Mouse (Mus musculus) retina, postnatal 1 day (tissue): ENCODE measurements around the gene Gsc.

Source experiments
- DNase-seq: peaks from one replicate; pipeline ENCODE4 v3.0.0-alpha.2; 2012

The Gsc gene

GRCm38 (mm10) chr12:104472601-104473424, at the start of gene Gsc:
TSS of gene Gsc (minus strand) at chr12:104473330.
- peak; percentile 74 for DNase-seq

- no peak for DNase-seq
These were observed 46.6 kb upstream of the Gsc start for GRCm38 (mm10) chr12:104519721-104520120.

GRCm38 (mm10) chr12:104507911-104508310, 34.8 kb upstream of the Gsc start:
- DNase-seq = no peak

- DNase-seq = no peak
These were observed 18.9 kb upstream of the Gsc start for GRCm38 (mm10) chr12:104492009-104492408.

GRCm38 (mm10) chr12:104486205-104486604, 13.1 kb upstream of the Gsc start:
- DNase-seq = peak; percentile 69

GRCm38 (mm10) chr12:104485161-104485560, 12.0 kb upstream of the Gsc start:
- no peak for DNase-seq

- no peak for DNase-seq
These were observed 7.9 kb upstream of the Gsc start for GRCm38 (mm10) chr12:104481007-104481406.

GRCm38 (mm10) chr12:104478193-104478592, 5.1 kb upstream of the Gsc start:
- DNase-seq = peak; percentile 23

- no peak for DNase-seq
These were observed 4.4 kb upstream of the Gsc start for GRCm38 (mm10) chr12:104477501-104477900.

GRCm38 (mm10) chr12:104477066-104477465, 3.9 kb upstream of the Gsc start:
- DNase-seq = peak; percentile 45

GRCm38 (mm10) chr12:104475946-104476345, 2.8 kb upstream of the Gsc start:
- DNase-seq = peak; percentile 52

- DNase-seq = peak; percentile 35
These were observed 2.0 kb upstream of the Gsc start for GRCm38 (mm10) chr12:104474881-104475740.

GRCm38 (mm10) chr12:104474191-104474871, 1.2 kb upstream of the Gsc start:
- peak; percentile 52 for DNase-seq

- peak; percentile 52 for DNase-seq
These were observed 362 bp upstream of the Gsc start for GRCm38 (mm10) chr12:104473492-104473891.

GRCm38 (mm10) chr12:104472218-104472525, 958 bp downstream of the Gsc start:
- DNase-seq = no peak

- DNase-seq = peak; percentile 65
These were observed 1.5 kb downstream of the Gsc start for GRCm38 (mm10) chr12:104471351-104472217.

- peak; percentile 12 for DNase-seq
These were observed 2.5 kb downstream of the Gsc start for GRCm38 (mm10) chr12:104470646-104471045.

- DNase-seq = no peak
These were observed 4.3 kb downstream of the Gsc start for GRCm38 (mm10) chr12:104468783-104469182.

- DNase-seq = no peak
These were observed 5.8 kb downstream of the Gsc start for GRCm38 (mm10) chr12:104467372-104467771.

GRCm38 (mm10) chr12:104466930-104467329, 6.2 kb downstream of the Gsc start:
- peak; percentile 77 for DNase-seq

- DNase-seq = no peak
These were observed 11.8 kb downstream of the Gsc start for GRCm38 (mm10) chr12:104461372-104461771.

- DNase-seq = no peak
These were observed 13.8 kb downstream of the Gsc start for GRCm38 (mm10) chr12:104459377-104459776.
